Mouse (Mus musculus) gastrocnemius, postnatal 14 days (tissue): ENCODE measurements at regions not wholly inside any gene's neighbourhood (a gene's known extent, or its start where the extent isn't known, plus 50 kb on each side); places are given as distances from the start of the nearest gene placed in this dataset.
"Not testable (repeated sequence)": the region's sequence is repeated elsewhere in the genome, so short reads cannot be mapped to it uniquely, and the experiment has no call there.

Experiments
- DNase-seq: peaks from one replicate; pipeline ENCODE4 v3.0.0; 2021; ENCODE audit warnings: mixed read lengths
- intact Hi-C: fragments of 180-260 bp; cut with DNase I; formaldehyde crosslinking; loops from one replicate; pipeline ENCODE4 v1.15.1; 2025; ENCODE audit warnings: low total_unique reads

DNA sequence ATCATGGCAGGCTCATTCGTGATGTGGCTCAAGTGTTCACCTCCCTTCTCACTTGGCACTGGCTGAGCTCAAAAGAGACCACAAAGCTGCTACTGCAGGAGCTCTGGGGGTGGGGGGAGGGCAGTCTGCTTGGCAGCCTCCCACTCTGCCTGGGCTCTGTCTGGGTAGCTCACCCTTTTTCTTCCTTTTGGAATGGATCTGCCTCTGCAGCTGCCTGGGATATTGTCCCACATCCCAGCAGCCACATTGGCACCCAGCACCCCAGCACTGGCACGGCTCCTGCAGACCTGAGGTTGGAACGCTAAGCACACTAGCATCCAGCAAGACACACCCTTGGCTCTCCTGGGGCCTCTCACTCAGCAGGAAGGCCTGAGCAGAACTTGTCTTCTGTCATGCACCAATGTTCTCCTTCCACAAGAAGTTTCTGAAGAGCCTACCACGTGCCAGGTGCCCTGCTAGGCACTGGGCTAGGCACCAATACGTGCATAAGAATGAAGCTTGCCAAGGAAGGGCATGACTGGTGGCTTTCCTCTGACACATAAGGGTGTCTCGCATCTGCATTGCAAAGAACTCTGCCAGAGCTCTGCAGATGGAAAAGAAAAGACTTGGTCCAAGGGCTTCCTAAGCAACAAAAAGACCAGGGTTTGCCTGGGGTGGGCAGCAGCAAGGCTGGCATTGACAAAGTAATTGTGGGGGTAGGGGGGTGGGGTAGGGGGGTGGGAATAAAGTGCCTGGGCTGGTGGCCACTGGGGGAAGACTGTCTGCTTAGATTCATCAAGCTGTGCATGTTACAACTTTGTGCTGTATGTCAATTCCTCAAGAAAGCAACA is 112.1 kb upstream of the Sipa1l1 start:
- intact Hi-C loops, DNase-seq: not testable (repeated sequence)

- intact Hi-C loops: no loop called here
- DNase-seq: no peak
Observed at GRCm38 (mm10) chr12:82064986-82065385, 104.1 kb upstream of the Sipa1l1 start.

DNA sequence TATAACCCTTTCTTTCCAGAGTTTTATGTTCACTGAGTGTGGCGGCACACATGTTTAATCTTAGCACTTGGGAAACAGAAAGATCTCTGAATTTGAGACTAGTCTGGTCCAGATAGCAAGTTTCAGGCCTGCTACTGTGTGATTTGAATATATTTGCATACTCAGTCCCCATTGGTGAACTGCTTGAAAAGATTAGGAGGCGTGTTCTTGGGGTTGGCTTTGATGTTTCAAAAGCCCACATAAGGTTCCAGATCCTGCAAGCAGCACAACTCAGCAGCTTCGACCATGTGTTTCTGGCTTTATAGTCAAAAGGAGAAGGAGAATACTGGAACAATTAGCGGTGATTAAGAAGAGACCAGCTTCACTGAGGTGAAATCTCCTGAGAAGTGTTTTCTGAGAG is 102.3 kb upstream of the Sipa1l1 start:
- intact Hi-C loops: no loop called here
- DNase-seq: no peak

- intact Hi-C loops: no loop called here
- no peak for DNase-seq
Observed at GRCm38 (mm10) chr12:82069621-82070020, 99.5 kb upstream of the Sipa1l1 start.

- no peak for DNase-seq
Observed at GRCm38 (mm10) chr12:82072810-82073465, 96.2 kb upstream of the Sipa1l1 start.

DNA sequence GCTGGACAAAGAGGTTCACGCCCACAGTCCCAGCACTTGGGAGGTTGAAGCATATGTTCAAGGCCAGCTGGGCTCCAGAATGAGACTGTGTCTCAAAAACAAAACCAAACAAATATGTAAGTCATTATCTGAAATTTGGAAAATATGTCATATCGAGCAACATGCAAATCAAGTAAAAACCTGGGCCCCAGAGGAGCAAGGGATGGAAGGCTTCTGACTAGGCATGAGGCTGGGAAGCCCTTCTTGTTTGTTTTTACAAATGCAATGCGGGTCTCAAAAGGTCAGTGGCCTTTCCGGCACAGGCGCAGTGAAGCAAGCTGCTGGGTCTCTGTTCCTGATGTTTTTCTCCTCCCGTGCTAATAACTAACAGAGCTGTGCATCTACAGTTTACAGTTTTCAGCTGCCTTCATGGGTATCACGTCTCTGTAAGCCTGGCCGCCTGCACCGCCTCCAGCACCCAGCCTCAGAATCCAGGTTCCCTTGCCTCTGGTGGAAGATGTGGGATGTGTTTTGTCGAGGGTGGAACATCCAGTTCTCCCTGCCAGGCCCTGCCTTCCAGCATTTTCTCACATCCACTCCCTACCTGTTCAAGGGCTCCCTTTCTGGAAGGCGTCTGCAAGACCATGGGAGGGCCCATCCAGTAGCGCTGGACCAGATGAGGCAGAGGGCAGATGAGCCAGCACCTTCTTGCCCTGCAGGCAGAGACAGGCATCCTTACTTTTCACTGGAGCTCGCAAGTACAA is 93.5 kb upstream of the Sipa1l1 start:
- intact Hi-C loops: no loop called here
- no peak for DNase-seq

More at GRCm38 (mm10) chr12:82072810-82073465, 96.2 kb upstream of the Sipa1l1 start:
- intact Hi-C loops: no loop called here

GRCm38 (mm10) chr12:82076766-82077165 is 92.4 kb upstream of the Sipa1l1 start:
- intact Hi-C loops: no loop called here
- DNase-seq: no peak

DNA sequence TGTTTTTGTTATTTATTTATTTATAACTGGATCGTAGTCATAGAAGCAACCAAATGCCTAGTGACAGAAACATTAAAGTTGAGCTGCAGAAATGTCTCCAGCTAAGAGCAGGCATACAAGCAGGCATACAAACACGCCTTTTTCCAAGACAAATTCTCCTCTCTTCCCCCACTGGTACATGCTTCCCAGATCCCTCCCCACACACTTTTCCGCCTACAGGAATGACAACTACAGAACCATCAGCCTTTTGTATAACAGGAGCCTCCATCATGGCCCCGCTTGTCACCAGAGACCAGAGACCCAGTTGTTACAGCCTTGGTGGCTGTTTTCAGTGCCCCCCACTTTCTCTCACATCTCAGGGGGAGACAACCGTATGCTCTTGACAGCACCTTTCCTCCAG is 91.2 kb upstream of the Sipa1l1 start:
- intact Hi-C loops: no loop called here
- no peak for DNase-seq

DNA sequence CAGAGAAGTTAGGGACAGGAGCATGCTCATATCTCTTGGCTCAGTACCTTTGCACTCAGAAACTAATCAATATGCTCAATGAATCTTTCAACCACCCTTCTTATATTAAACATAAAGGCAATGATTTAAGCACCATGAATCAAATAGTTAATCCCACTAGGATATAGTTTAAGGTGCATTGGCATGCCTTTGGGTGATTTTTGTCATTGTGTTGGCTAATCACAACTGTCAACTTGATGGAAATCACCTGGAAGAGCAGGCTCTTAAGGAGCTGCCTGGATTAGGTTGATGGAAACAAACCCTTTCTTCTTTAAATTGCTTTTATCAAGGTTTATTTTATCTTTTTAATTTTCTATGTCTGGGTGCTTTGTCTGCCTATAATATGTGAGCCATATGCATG is 90.4 kb upstream of the Sipa1l1 start:
- intact Hi-C loops: no loop called here
- DNase-seq: no peak

GRCm38 (mm10) chr12:82080196-82080880 is 88.8 kb upstream of the Sipa1l1 start:
- DNase-seq: no peak
- intact Hi-C loops: no loop called here

- DNase-seq, intact Hi-C loops: not testable (repeated sequence)
Observed at GRCm38 (mm10) chr12:82082596-82082995, 86.5 kb upstream of the Sipa1l1 start.

DNA sequence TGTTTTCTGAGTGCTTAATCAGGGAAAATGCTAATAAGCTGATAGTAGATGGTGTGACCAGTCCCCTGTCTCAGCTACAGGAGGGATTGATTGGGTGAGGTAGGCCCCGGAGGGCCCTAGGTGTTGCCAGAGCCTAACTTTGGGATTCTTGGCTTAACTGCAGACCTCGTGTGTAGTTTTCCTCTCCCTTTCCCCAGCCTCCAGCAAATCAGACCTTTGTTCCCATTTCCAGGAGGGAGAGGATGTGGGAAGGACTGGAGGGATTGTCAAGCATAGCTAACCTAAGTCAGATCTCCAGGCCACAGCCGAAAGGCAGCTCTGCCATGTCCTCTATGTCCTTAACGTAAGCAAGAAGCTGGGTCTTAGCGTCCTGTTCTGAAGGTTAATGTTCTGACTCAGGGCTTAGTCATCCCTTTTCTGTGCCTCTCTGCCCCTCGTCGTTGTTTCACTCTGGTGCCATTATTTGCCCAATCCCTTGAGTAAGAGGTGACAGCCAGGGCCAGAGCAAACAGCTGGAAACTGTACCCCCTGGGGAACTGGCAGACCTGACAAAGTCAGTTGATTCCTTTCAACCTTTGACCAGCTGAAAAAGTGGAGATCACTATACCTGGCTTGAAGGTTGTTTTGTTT is 83.2 kb upstream of the Sipa1l1 start:
- DNase-seq: no peak

DNA sequence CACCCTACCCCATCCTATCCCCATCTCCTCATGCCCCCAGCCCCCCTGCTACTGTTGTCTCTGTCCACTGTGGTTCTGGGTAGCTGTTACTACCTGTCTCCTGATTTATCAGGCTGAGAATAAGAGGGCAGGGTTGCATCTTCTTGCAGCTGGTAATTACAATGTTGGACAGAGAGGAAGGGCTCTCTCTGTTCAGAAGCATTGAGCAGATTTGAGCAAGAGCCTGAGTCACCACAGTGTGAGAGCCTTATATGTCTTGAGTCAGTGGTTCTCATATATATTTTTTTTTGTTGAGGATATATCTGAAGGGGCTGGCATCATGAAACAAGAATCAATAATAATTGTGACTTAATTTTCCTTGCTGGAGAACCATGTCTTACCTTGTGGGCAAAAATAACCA is 82.7 kb upstream of the Sipa1l1 start:
- DNase-seq: no peak
- intact Hi-C loops: no loop called here

More for the DNA sequence above, 83.2 kb upstream of the Sipa1l1 start:
- intact Hi-C loops: no loop called here

GRCm38 (mm10) chr12:82089288-82089687 is 79.8 kb upstream of the Sipa1l1 start:
- intact Hi-C loops: no loop called here
- DNase-seq: no peak

GRCm38 (mm10) chr12:82093317-82093716 is 75.8 kb upstream of the Sipa1l1 start:
- DNase-seq: no peak
- intact Hi-C loops: no loop called here

GRCm38 (mm10) chr12:82095396-82095795 is 73.7 kb upstream of the Sipa1l1 start:
- intact Hi-C loops: no loop called here
- DNase-seq: no peak

- no peak for DNase-seq
- intact Hi-C loops: no loop called here
Observed at GRCm38 (mm10) chr12:82097126-82097525, 72.0 kb upstream of the Sipa1l1 start.

DNA sequence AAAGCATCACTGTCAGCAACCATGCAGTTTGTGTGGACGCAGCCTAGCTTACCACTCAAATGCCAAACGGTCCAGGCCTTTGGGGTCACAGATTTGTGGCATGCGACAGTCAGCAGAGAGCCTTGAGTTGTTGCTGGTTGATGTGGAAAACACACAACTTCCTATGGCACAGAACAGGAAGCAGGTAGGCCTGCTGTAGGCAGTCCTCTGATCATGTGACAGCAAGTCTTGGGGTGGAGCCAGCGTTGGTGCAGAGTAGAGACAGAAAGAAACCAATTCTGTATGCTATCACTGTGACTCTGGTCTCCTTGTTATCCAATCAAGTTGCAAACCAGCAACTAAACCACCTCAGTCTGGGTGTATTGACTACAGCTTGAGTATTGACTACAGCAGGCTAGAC is 71.5 kb upstream of the Sipa1l1 start:
- intact Hi-C loops: no loop called here
- no peak for DNase-seq

DNA sequence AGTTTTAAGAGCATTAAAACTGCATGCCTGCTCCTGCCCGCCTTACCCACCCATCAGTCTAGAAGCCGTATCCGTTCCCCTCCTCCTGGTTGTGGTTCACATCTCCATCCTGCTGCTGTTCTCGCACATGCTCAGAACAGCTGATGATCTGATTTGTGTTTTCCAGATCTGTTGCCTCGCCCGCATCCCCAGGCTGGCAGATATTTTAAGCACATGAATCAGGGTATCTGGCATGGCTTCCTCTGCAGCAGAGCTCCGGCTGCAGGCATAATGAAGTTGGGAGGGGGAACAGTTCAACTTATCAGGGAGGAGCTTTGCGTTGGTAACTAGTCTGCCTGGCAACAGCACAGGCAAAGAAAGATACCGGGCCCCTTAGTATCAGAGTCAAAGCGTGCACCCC is 64.9 kb upstream of the Sipa1l1 start:
- DNase-seq: peak; percentile 10
- intact Hi-C loops: no loop called here
